Mouse (Mus musculus) gastrocnemius, postnatal 36 days (tissue): Measurements from ENCODE around the gene Mrps35. TPM values are rescaled to one million over a fixed set of nuclear protein-coding genes. Genes with fewer than 3 reads are reported as not detected.

Source experiments
- DNase-seq, 2 experiments: peaks; one replicate each; pipeline ENCODE4 v3.0.0; 2022
- intact Hi-C: fragments of 180-260 bp; cut with DNase I; formaldehyde crosslinking; loops from one replicate; pipeline ENCODE4 v1.15.1; 2025
- total RNA-seq, 2 experiments: library from RNA; stranded (reverse); gene quantifications; 2 replicates each; pipeline ENCODE4 v1.2.3; 2021

Mrps35 gene
- total RNA-seq, 2 experiments from 2014 or later = 40.9 to 41.0 TPM

DNA sequence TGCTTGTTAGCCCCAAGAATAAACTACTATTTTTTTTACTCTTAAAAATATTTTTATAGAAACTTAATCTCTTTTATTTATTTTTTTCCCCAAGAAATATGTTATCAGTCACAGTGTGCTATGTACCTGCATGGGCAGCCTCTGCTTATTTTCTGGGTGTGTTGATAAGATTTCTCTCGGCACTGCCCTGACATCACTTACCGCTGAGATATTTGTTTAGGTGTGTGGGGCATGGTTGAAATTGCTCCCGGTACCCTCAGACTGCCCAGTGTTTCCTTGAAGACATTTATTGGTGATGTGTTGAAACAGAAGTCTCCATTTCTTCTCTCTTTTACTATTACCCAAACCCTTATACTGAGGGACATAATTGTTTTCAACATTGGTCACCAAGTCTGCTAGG, 17.8 kb upstream of the Mrps35 start:
- DNase-seq = no peak
- intact Hi-C loops = loop anchor here (5.0 kb wide), 1 partner anchor 78 kb away; no protein-coding TSS in a partner anchor

DNA sequence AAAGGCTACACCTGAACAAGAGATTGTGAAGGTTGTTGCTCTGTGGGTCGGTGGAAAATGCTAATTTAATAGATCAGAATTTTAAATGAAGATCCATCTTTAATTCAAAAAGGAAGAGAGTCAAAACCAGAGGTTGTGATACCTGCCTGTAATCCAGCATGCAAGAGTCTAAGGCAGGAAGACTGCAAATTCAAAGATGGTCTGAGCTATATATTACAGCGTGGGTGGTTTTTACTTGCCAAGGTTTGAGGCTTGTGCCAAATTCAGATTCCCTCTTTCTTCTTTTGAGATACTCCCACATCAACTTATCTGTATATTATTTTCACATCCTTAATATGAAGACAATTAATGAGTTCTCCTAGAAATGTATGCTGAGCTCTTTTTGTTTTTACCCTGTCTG, 14.2 kb upstream of the Mrps35 start:
- intact Hi-C loops = loop anchor here (5.0 kb wide), 1 partner anchor 74 kb away; no protein-coding TSS in a partner anchor
- no peak for DNase-seq

DNA sequence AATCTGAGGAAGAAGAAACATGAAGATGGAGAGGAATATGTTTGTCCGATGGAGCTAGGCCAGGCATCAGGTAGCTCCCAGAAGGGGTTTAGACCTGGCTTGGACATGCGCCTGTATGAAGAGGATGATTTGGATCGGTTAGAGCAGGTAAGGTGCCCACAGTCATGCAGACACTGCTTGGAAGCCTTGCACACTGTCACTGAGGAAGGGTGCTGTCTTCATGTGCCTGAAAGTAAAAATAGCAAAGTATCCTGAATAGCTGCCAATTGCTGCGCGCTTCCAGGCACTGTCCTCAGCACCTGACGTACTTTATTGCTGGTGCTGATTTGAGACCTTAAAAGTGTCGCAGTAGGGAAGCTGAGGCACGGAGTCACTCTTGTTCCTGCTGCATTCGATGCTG, 13.0 kb upstream of the Mrps35 start:
- DNase-seq = no peak
- intact Hi-C loops = loop anchor here (5.0 kb wide), 1 partner anchor 73 kb away; no protein-coding TSS in a partner anchor

GRCm38 (mm10) chr6:147030096-147030885, 12.3 kb upstream of the Mrps35 start:
- intact Hi-C loops = no loop called here
- DNase-seq = no peak

DNA sequence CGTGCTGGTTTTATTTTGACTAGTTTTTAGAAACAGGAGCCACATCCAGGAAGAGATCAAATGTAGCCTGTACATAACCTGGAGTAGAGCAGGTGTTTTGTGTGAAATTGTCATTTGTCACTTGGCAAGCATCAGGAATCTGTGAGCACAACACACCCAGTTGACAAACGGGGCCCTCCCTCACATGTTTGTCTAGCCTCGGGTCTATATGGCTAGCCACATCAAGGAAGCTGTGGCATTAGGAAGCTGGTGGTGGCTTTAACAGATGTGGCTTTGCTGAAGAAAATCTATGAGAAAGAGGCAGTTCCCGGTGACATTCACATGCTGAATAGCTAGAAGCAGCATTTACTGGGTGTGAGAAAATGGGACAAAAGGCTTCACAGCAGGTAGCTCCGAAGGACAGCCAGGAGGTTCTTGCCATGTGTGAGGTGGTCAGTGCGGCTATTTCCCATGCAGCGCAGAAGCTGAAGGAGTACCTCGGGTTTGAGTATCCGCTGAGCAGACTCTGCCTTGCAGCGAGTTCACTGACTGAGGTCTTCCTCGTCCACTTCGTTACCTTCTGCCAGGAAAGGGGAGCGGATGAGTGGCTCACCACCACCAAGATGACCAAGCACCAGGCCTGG, 10.2 kb upstream of the Mrps35 start, which contains the start of gene Rep15:
Gene Rep15 (plus strand): TSS at position 282 of the 623 bp plus-strand sequence.
- DNase-seq = no peak
- intact Hi-C loops = no loop called here

DNA sequence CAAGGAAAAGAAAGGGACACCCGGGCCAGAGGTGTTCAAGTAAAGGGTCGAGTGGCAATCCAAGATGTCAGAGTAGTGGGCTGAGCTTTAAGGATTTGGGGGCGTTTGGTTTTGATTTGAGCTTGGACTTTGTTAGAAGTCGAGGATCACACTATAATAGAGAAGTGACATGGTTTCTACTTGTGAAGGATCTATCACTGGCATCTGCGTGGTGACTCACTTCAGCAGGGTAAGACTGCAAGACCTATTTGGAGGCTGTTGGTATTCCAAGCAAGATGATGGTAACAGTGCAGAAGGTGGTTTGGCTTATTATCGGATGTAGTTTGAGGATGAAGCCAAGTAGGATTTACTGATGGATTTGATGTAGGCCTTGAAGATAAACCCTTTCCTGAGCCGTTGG, 1.1 kb downstream of the Mrps35 start:
- DNase-seq = no peak
- intact Hi-C loops = no loop called here

GRCm38 (mm10) chr6:147049239-147049805, 6.8 kb downstream of the Mrps35 start:
- intact Hi-C loops = no loop called here
- DNase-seq = no peak

DNA sequence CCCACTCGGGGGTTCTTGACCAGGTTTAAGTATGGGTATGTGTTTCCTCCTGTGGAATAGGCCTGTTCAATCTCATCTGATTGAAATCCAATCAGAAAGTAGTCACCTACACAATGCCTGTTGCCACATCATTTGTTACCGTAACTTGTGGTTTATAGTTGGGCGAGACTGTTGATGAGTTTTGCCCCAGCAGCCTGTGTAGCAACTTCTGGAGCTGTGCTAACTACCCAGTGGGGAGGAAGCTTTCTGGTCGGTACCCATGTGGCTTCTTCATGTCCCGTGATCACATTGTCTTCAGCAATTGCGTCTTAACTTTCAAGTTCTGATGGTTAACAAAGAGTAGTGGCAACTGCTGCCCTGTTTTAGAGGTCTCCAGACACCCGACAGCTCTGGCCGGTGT, 9.1 kb downstream of the Mrps35 start:
- intact Hi-C loops = no loop called here
- DNase-seq = no peak

GRCm38 (mm10) chr6:147052440-147052839, 9.9 kb downstream of the Mrps35 start:
- intact Hi-C loops = no loop called here
- no peak for DNase-seq

DNA sequence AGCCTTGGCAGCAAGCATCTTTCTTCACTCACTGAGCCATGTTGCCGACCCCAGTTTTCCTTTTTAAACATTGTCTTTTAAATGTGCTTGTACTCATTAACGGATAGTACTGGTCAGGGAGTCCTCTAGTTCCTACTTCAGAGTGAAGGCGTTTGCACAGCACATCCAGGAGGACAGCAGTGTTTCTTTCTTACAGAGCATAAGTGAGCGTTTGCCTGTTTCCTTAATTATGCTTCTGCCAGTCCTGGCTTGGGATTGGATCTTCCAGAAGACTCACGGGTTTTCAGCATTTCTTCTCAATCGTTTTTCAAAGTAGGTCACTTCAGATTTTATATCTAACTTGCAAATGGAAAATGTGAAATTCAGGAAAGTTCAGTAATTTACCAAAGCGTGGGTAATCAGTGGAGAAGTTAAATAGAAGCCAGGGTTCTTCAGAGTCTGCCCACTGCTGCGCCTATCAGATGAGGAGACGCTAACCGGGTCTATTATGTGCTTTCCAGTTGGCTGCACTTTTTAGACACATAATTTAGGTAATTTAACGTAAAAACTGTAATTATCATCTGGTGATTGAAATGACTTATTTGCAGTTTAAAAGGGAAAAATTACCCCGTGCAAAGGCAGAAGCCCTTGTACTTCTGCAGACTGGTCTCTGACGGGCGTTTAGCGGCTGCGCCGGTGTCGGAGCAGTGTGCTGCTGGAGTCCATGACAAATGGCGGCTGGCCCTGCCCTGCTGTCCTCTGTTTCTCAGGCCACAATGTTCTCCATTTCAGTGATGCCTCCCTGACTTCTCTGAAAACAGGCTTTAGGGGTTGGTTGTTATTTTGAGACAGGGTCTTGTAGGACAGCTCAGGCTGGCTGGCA, 11.5 kb downstream of the Mrps35 start:
- no peak for DNase-seq
- intact Hi-C loops = no loop called here

GRCm38 (mm10) chr6:147055374-147055977, 12.9 kb downstream of the Mrps35 start:
- DNase-seq = no peak
- intact Hi-C loops = no loop called here

GRCm38 (mm10) chr6:147059326-147059725, 16.8 kb downstream of the Mrps35 start:
- DNase-seq = no peak

DNA sequence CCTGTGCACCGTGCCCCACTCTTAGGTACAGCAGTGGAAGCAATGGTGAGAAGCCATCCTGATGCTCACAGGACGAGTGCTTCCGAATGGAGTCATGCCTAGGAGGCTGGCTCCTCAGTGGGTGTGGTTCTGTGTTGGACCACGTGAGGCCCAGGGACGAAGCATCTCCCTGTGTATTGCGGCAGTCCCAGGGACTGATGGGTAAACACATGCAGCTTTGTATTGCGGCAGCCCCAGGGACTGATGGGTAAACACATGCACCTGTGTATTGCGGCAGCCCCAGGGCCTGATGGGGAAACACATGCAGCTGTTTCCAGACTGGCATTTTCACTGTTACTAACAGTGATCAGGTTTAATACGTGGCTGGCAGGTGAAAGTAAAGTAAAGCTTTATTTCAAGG, 19.1 kb downstream of the Mrps35 start:
- no peak for DNase-seq
- intact Hi-C loops = no loop called here

More at GRCm38 (mm10) chr6:147059326-147059725, 16.8 kb downstream of the Mrps35 start:
- intact Hi-C loops = no loop called here

DNA sequence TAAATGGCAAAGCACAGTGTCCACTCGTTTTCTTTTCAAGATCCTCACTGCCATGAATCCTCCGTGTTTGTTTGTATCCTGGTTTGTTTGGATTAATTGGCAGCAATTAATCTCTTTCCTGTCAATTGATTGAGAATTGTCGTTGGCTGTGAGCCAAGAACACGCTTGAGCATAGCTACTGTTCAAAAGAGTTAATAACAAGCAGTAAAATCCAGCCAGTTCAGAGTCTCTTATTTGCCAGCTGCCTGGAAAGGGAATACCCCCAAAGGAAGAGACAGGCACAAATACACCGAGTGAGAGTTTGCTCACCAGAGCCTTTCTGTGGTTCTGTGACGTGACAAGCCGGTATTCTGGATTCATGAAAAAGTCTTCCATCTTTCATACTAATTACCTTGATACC, 19.5 kb downstream of the Mrps35 start:
- intact Hi-C loops = no loop called here
- DNase-seq = no peak

DNA sequence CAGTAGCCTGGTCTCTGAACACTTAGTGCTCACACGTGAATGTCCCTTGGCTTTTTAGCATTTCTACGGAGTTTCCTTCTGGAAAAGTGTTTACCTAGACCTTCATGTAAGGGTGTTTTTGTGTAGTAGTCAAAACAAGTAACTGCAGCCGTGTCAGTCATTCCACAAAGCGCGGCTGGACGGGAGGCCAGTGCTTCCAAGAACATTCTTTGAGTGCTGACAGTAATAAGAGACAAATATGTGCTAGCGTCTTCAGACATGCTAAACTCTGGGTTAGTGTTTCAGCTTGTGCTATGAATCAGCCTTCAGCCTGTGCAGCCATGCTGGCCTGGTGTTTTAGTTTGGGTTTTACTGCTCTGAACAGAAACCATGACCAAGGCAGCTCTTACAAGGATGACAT, 20.1 kb downstream of the Mrps35 start:
- DNase-seq = no peak
- intact Hi-C loops = no loop called here

DNA sequence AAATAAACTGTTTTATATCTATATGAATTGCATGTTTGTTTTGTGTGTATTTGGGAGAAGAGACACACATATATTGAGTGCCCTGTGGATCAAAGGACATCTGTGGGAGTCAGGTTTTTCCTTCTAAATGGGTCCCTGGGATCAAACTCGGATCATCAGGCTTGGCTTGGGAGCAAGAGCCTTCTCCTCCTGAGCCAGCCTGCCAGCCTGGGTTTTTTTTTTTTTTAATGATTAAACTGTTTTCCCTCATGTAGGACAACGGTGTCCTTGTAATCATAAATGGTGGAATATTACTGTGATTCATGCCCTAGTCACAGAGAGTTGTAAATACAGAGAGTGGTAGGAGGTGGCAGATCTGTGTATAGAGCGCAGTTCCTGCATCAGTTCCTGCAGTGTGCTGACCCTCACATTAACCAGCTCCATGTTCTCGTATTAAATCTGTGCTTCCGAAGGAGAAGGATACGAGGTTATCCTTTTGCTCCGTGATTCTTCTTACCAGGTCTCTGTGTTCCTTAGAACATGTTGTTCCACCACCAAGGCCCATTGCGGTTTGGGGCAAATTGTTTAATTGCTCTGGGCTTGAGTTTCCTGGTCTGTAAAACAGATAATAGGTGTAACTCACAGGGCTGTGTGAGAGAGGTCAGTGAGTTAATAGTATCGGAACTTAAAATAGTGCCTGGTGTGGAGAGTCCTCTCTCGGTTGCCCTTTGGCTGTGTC, 21.8 kb downstream of the Mrps35 start:
- DNase-seq = no peak
- intact Hi-C loops = no loop called here

DNA sequence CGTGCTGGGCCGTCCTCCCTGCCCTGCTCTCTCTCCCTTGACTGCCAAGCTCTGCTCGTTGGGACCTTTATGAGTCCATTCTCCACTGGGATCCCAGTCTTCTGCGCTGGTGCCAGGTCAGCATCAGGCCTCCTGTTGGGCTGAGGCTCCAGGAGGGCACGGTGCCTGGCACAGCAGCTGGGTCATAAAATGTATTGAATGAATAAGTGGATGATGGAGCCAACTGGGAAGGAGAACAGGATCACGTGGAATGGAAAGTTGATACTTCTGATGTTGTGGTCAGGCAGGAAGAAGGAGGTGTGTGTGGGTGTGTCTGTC, 22.3 kb downstream of the Mrps35 start:
- intact Hi-C loops = no loop called here
- peak; percentile 52 to 72 for DNase-seq

- no peak for DNase-seq
- intact Hi-C loops = no loop called here
These were observed 33.3 kb downstream of the Mrps35 start for GRCm38 (mm10) chr6:147075808-147076387.

GRCm38 (mm10) chr6:147076878-147077277, 34.3 kb downstream of the Mrps35 start:
- intact Hi-C loops = no loop called here

More at GRCm38 (mm10) chr6:147076878-147077277, 34.3 kb downstream of the Mrps35 start:
- no peak for DNase-seq
